Mouse (Mus musculus) CH12F3 (cell line): ENCODE measurements around the gene C2cd4d.

ENCODE experiments used
- in situ Hi-C: fragments of 300-500 bp; cut with MboI; formaldehyde crosslinking; loops from 2 replicates; pipeline ENCODE4 v1.14.3; 2020; ENCODE audit warnings: low sequenced_read_pairs

C2cd4d gene

DNA sequence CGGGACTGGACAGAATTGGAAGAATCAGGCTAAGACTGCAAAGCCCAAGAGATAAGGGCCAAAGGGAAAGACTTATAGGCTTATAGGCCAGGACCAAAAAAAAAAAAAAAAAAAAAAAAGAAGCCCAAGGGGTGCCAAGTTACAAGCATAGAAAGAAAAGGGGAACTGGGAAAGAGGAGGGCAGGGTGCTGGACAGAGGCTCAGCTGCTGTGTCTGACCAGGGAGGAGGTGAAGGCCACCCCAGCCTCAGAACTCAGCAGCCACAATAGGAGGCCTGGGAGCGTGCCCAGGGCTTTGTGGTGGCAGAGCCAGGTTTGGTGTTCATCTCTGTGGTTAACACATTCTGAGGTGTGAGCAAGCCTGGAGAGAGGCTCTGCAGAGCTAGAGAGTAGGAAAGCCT is 12.9 kb downstream of the C2cd4d start:
- in situ Hi-C loops = loop anchor here (10.0 kb wide), 1 partner anchor 70 kb away; the partner anchor contains the start of genes Mrpl9 and Oaz3

DNA sequence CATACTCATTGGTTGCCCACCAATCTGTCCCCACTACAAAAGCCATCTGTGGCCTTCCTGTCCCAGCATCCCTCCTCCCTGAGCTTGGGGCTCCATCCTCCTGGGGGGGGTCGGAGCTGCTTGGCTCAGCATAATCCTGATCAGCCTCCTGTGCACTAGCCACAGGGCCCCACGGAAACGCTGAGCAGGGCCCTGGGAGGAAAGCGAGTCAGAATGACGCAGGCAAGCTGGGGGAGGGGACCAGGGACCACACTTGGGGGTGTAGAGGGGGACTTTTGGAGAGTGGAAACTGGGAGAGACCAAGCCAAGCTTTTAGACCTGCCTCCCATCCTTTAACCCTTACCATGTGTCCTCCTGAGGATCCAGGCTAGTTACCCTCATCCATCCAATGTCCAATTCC is 13.6 kb downstream of the C2cd4d start:
- in situ Hi-C loops = loop anchor here (10.0 kb wide), 1 partner anchor 69 kb away; the partner anchor contains the start of genes Mrpl9 and Oaz3

DNA sequence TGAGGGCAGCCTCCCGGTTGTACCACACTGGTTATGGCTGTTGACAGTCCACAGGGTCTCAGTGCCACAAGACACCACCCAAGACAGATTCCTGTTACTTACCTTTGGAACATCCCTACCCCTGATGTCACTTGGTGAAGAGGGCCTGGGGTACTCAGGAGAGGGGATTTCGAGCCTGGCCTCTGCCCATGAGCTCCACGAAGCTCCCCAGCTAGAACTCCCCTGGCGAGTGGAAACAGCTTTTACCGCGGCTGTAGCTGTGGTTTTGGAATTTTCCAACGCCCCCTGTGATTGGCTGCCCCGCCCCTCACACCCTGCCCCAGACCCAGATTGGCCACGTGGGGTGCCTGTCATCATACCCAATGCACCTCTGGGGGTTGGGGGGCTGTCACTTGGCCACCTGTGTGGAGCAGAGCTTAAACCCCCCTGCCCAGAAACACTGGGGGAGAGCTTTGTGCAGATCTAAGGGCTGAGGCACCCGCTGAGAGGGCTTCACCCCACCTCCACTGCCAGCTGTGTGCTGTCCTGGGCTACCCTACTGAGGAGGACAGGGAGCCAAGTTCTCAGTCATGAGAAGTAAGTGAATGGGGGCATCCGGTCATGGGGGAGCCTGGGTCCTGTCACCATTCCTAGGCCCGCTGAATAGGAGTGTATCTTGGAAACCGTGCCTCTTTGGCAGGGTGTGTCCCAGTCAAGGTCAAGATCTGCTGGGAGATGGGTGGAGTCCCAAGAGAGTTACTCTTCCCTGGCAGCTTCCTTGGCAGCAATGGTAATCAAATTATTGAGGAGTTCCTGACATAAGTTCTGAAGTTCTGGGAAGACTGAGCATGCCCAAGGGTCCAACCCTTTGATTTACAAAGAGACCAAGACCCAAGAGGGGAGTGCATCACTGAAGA is 15.0 kb downstream of the C2cd4d start:
- in situ Hi-C loops = loop anchor here (10.0 kb wide), 1 partner anchor 68 kb away; the partner anchor contains the start of genes Mrpl9 and Oaz3

DNA sequence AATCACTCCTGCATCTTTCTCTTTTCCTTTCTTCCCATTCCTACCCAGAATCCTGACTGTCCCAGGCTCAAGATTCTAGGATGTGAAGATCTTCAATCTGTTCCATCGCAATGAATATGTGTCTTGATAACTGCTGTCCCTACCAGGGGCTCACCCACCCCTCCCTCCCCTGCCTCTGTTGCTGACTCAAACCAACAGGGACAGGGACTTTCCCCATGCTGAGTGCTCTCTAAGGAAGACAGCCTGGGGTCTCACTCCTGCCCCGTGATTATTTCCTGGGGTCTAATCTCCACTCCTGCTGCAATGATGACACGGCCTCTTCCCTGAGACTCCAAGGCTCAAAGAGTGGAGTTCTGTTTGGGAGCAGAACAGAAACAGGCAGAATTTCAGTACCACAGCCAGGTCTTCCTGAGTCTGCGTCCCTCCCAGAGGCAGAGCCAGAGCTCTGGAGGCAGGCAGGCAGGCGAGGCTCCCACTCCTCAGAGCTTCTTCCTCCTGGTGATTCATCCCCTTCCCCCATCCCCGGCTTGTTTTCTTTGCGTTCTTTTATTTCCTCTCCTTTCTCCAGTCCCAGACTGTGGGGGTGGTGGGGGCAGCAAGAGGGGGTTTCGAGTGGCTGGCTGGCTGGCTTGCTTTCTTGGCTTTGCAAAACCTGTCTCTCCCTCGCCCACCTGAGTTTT is 17.7 kb downstream of the C2cd4d start:
- in situ Hi-C loops = loop anchor here (10.0 kb wide), 1 partner anchor 65 kb away; the partner anchor contains the start of genes Mrpl9 and Oaz3

DNA sequence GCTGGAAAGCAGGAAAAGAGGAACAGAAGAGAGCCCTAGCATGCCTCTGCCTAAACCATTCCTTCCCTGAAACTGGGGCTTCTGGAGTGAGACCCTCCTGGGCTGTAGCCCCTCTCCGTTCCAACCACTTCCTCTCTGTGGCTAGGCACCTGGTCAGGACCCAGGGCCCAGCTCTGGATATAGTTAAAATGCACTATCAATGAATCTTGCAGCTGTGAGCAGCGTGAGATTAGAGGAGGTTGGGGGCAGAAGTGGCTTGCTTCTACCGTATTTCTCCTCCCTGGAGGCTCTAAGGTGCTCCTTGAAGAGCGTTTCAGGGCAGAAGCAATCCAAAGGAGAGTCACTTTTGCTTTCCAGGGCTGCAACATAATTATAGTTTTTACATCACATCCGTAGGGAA is 20.1 kb downstream of the C2cd4d start:
- in situ Hi-C loops = no loop called here

DNA sequence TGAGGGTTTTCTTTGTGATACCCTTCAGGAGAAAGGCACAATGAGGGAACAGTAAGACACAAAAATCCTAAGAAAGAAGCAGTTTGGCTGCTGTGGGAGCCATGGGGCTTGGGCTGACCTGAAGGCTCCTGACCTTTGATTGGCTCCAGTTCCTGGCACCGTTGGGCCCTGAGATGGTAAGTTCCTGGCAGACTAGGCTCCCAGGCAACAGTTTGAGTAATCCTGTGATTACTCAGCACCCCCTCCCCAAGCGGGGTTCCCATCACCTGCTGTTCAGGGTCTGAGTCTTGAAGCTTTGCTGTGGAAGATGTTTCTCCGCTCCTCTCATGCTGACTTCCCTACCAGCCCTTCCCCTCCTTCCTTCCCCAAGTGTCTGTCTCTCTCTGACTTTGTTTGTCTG is 21.2 kb downstream of the C2cd4d start:
- in situ Hi-C loops = no loop called here

DNA sequence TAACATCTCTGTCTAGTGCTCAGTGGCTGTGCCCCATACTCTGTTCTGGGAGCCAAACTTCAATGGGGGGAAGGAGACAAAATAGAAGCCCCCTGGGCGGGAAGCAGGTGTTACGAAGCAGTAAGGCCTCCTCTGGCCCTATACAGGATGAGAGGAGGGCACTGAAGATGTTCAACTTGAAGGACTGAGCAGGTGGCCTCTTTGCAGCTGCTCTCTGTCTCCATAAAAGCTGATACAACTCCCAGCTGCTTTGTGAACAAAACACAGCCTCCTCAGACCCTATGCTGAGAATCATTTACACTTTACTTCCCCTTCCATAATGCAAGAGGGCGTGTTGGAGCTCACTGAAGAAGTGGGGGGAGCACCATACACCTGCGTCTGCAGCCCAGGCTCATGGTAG is 24.4 kb downstream of the C2cd4d start:
- in situ Hi-C loops = no loop called here

DNA sequence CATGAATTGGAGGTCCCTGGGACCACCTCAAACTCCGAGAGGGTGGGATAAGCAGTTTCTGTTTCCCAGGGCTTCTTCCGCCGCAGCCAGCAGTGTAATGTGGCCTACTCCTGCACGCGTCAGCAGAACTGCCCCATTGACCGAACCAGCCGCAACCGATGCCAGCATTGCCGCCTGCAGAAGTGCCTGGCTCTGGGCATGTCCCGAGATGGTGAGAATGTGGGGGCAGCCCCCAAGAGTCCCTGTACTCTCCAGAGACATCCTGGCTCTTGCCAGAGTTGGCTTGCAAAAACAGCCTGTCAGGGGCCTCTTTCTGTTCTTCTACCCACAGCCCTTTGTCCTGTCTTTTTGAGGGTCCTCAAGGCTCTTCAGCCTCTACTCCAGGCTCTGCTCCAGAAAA is 25.2 kb downstream of the C2cd4d start:
- in situ Hi-C loops = no loop called here

DNA sequence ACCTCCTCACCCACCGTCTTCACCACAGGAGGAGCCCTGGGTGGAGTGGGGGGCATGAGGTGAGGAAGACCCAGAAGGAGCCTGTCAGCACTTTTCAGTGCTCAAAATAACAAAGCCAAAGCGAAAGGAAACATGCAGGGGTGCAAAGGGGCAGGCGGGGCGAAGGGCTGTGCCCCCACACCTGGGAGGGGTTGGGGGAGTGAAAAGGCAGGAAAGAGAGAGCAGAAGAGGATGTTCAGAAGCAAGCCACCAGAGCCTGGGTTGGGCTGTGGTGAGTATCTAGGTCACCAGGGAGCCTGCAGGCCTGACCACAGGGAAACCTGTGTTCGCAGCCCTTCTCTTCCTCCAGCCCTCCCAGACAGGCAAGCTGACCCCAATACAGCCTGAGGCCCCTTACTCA is 25.8 kb downstream of the C2cd4d start:
- in situ Hi-C loops = no loop called here

DNA sequence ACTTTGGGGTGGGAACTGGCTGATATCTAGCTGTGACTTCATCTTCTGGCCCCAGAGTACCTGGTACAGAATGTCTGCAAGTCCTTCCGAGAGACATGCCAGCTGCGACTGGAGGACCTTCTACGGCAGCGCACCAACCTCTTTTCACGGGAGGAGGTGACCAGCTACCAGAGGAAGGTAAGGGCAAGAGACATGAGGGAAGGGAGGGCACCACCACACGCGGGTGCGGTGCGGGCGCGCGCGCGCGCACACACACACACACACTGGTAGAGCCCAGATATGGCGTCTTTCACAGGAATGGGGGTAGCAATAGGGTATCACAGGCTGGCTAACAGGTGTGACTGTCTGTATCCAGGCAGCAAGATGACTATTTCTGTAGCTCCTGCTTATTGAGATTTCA is 27.2 kb downstream of the C2cd4d start:
- in situ Hi-C loops = no loop called here

DNA sequence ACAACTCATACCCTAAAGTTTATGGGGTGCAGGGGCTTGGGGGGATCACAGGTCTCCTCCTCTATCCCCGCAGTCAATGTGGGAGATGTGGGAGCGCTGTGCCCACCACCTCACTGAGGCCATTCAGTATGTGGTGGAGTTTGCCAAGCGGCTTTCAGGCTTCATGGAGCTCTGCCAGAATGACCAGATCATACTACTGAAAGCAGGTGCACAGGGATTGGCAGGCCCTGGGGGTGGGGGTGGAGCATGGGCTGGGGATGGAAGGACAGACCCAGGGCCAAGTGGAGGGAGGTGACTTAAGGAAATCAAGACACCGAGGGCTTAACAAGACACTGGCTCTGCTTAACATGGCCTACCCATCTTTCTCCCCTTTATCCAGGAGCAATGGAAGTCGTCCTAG is 28.8 kb downstream of the C2cd4d start:
- in situ Hi-C loops = no loop called here

DNA sequence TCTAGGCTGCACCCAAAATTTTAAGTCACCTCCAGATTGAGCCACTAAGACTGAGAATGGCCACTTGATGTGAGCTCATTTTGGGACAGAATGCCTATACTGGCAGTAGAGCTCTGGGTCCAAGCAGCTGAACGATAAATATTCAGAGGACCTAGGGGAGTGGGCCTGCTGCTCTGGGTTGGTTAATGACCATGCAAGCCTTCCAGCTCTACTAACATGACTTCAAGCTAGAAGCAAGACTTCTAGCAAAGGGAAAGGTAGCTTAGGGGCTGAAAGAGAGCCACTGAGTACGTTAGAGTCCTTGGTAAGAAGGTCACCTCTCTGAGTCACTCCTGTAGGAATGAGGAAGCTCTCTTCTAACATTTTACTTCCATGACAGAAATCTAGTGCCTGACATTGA is 29.9 kb downstream of the C2cd4d start:
- in situ Hi-C loops = no loop called here

DNA sequence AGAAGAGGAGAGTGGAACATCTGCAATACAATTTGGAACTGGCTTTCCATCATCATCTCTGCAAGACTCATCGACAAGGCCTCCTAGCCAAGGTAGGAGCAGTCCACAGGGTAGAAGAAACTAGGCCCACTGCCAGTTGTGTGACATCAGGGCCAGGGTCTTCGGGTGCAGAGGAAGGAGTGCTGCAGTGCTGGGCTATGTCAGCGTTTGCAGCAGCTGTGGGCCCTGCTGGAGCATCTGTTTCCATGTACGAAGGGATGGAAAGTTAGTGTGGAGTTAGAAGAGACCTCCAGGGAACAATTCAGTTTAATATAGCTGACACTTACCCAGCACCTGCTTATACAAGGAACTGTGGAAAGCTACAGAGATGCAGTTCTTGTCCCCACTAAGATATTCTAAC is 30.8 kb downstream of the C2cd4d start:
- in situ Hi-C loops = no loop called here

DNA sequence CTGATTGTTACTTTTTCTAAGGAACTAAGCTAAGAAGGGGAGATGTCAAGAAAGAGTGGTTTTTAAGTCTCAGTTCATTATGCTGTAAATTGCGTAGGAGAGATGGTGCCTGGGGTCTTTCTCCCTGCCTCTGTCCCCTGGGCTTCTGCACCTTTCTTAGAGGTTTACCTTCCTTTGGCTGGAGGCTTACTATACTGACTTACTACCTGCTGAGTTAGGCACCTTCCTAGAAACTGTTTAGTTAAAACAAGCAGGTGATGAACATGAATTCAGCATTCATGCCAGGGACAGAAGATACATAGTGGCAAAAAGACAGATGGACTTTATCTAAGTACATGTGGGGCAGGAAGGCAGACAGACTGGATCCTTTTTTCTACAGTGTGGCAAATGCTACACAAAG is 34.1 kb downstream of the C2cd4d start:
- in situ Hi-C loops = no loop called here

DNA sequence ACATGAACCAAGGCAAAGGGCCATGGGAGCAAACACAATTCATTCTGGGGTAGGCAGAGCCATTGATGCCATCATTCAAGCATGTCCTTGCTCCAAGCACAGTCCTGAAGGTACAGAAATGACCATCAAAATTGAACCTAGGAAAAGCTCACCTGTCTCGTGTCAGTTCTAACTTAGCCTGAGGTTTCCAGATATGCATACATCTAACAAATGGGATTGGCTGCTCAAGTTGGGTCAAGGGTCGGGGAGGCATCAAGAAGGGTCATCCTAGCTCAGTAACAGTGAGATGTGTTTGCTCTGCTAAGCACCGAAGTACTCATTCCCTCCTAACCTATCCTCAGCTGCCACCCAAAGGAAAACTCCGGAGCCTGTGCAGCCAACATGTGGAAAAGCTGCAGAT is 34.6 kb downstream of the C2cd4d start:
- in situ Hi-C loops = no loop called here

DNA sequence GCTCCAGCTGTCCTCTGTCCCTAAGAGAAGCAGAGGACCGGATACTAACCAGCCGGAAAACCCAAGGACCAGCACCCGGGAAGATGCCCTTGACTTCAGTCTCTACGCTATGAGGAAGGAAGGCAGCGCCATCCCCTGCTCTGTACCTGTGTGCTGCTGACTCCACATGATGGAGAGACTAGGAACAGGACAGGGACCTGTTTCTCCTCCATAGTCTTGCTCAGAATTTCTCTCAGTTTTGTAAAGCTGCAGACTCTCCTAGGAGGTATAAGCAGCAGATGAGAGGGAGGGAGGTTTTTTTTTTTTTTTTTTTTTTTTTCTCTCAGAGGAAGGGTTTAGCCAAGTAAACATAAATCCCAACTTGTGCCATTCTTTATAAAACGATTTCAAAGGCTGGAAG is 36.0 kb downstream of the C2cd4d start, which contains the start of gene Lingo4:
Gene Lingo4 (plus strand): TSS at position 301 of the 400 bp plus-strand sequence.
- in situ Hi-C loops = no loop called here

DNA sequence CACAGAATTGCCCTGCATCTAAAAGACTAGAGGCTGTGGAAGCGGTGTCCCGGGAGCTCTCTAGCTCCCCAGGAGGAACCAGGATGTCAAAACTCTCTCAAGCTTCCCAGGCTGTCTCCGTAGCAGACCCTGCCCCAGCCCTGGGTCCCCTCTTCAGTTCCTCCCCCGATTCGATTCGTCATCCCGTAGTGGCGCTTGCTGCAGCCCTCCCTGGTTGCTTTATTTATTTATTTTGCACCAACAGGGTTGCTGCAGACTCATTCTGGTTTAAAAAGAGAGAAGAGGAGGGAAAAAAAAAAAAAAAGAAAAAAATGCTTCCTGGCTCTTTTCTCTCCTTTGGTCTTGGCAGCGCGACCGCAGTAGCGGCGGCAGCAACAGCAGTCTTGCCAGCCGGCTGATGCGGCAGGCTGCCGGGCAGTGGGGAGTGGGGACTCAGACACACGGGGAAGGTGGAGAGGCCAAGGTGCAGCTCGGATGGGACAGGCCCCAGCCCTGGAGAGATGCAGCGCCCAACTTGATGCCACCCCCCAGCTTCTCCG is 36.8 kb downstream of the C2cd4d start:
- in situ Hi-C loops = no loop called here

DNA sequence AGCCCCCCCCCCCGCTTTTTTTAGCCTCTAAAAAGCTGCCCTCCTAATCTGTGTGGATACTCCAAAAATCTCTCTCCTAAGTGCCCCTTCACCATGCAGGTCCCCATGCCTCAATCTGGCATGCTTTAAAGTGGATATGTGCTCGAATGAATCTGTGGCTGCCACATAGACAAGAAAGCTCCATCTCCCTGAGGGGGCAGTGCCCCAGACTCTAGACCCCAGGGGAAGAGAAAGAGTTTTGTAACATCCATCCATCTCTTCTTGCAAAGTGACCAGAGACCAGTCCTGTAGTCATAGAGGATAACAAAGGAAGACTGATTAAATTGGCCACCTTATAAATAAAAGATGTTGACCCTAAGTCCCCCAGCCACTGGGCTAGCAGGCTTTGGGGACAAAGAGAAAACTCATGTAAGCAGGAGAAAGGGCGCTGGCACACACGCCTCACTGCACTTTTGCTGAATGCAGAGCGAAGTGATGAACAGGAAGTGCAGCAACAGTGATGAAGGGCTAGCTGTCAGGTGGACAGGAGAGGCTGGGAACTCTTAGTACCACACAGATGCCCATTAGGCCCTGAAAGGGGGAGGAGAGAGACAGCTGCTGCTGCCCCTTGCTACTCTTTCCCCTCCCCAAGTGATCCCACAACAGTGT is 37.5 kb downstream of the C2cd4d start:
- in situ Hi-C loops = no loop called here

DNA sequence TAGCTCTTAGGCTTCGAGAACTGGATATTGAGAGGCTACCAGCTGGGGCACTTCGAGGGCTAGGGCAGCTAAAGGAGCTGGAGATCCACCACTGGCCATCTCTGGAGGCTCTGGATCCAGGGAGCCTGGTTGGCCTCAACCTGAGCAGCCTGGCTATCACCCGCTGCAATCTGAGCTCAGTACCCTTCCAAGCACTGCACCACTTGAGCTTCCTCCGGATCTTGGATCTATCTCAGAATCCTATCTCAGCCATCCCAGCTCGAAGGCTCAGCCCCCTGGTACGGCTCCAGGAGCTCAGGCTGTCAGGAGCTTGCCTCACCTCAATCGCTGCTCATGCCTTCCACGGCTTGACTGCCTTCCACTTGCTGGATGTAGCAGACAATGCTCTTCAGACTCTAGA is 40.2 kb downstream of the C2cd4d start:
- in situ Hi-C loops = no loop called here

DNA sequence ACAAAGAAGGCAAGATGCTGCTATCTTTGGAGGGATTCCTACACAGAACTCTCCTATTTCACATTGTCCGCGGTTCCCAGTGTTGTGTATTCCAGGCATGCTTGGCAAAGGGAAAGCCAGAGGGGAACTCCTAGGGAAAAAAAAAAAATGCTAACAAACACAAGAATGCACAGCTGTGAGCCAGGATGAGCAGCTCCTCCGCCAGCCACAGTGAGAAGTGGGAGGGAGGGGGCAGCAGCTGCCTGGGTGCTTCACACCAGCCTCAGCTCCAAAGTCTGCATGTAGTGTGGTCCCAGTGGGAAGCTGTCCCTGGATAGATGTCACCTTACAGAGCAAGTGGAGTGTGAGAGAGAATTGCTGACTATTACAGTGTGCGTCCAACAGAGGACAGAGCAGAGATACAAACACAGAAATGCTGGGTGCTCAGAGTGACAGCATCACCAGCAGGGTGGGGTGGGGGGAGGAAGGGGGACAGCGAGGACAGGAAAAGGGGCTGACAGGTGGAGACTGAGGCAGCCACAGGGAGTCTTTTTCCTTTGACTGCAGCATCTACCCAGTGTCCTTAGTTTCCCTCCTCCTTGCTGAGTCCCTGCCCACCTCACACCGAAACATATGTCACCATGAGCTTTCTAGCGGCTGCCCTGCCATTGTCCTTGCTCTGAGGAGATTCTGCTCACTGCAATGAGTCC is 42.3 kb downstream of the C2cd4d start:
- in situ Hi-C loops = no loop called here

DNA sequence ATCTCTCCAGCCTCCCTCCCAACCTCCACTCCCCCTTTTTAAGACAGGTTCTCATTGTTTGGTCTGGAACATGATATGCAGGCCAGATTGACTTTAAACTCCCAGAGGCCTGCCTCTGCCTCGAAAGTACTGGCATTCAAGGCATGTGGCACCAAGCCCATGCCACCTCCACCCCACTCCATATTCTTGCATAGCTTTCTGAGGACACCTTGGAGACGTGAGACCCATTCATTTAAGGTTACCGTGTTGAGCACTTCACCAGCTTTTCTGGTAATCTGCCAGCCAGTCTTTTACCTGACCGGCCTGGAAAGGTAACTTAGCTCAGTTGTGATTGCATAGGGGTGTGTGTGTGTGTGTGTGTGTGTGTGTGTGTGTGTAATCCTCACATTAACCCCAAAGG is 43.3 kb downstream of the C2cd4d start:
- in situ Hi-C loops = no loop called here
